Mouse (Mus musculus): ENCODE results near the gene Fuca1.

Fuca1 gene

GRCm38 (mm10) chr4:135926195-135926808, 5.8 kb downstream of the Fuca1 start:
- DNase-seq, result no peak

DNA sequence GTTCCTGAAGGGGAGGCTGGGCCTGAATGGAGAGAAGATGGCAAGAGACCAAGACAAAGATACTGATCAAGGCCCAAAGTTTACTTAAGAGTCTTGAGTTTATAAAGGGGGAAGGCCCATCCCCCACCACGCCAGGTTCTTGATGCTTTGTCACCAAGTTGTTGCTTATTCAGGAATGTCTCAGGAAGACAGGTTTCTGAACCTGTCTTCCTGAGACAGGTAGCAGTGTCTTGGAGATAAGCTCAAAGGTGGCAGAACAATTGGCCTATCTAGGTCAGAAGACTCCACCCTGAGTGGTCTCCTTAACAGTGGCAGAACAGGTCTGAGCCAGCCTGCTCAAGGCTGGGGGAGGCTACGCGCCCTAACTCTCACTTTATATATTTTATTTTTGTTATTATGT, 6.3 kb downstream of the Fuca1 start:
- no peak for DNase-seq

DNA sequence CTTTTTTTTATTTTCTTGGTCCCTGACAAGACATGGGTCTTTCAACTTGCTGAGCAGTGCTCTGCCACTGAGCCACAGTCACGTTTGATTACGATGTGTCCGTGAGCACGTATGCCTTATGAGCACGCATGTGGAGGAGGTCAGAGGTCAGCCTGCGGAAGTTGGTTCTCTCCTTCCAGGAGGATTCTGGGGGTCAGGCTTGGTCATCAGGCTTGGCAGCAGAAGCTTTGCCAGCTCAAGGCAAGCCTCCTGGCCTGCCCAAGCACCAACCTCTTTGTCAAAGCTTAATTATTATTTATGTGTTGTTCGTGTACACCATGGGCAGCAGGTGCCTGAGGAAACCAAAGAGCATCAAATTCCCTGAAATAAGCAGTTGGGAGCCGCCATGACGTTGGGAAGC, 7.8 kb downstream of the Fuca1 start:
- no peak for DNase-seq

DNA sequence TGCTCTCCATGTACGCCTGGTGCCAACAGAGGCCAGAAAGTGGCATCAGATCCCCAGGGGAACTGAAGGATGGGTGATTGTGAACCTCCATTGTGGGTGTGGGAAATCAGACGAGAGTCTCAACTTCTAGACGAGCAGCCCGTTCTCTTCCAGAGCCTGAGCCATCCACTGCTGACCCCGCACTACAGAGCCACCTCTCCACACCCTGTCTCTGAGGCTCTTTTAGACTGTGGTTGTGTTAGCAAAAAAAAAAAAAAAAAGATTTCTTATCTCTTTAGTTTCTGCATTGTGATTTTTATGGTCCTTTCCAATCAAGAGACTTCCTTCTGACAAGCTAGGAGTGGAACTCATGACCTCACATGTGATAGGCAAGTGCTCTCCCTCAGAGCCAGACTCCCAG, 8.9 kb downstream of the Fuca1 start:
- DNase-seq, result no peak

- no peak for DNase-seq
These were observed 9.3 kb downstream of the Fuca1 start for GRCm38 (mm10) chr4:135929828-135930227.

DNA sequence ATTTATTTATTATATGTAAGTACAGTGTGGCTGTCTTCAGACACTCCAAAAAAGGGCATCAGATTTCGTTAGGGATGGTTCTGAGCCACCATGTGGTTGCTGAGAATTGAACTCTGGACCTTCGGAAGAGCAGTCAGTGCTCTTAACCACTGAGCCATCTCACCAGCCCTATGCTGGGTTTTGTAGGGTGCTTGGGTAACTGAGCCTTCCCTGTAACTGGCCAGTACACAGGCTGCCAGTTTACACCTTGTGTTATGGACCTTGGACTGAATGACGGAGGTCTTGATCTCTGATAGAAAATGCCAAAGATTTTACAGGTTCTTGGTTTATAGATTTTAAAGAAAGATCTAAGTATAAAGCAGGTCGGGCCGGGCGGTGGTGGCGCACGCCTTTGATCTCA, 9.7 kb downstream of the Fuca1 start:
- no peak for DNase-seq

- peak; percentile 56 for DNase-seq
These were observed 11.3 kb downstream of the Fuca1 start for GRCm38 (mm10) chr4:135931832-135932231.

GRCm38 (mm10) chr4:135934708-135935500, 14.4 kb downstream of the Fuca1 start:
- no peak for DNase-seq

DNA sequence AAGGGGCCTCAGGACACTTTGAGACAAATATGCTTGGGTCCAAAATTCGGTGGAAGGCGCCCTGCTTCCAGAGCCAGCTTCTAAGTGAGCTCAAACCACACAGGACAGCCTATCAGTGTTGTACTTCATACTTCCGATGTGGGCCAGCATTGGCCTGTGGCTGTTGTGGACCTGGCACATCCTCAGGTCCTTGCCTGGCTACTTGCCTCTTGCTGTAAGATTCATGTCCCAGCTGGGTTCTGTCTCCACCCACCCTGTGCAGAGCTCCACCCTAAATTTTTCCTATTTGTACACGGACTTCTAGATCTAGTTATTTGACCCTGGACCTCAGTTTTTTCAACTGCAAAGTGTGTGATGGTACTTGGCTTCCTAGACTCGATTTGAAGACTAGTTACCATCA, 15.0 kb downstream of the Fuca1 start:
- no peak for DNase-seq

- no peak for DNase-seq
These were observed 18.3 kb downstream of the Fuca1 start for GRCm38 (mm10) chr4:135938858-135939257.

DNA sequence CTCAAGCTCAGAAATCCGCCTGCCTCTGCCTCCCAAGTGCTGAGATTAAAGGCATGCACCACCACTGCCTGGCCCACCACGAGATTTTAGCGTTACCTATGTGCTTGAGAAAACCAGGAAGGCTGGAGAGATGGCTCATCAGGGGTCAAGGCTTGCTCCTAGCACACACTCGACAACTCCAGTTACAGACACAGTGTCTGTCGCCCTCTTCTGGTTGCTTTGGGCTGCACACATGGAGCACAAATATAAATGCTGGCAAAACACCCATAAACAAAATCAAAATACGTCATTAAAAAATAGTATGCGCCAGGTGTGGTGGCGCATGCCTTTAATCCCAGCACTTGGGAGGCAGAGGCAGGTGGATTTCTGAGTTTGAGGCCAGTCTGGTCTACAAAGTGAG, 20.5 kb downstream of the Fuca1 start:
- peak; percentile 26 for DNase-seq

DNA sequence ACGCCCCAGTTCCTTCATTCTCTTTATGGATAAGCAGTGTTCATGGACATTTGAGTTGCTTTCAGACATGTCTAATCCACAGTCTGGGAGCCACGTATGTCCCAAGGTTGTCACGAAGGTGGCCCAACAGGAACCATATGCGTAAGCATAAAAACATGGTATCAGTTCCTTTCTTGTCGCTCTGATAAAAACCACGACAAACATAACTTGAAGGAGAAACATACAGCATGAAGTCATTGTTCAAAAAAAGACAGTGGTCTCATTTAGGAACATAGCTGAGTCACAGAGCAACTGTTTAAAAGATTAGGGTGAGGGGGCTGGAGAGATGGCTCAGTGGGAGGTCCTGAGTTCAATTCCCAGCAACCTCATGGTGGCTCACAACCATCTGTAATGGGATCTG, 21.7 kb downstream of the Fuca1 start:
- no peak for DNase-seq

DNA sequence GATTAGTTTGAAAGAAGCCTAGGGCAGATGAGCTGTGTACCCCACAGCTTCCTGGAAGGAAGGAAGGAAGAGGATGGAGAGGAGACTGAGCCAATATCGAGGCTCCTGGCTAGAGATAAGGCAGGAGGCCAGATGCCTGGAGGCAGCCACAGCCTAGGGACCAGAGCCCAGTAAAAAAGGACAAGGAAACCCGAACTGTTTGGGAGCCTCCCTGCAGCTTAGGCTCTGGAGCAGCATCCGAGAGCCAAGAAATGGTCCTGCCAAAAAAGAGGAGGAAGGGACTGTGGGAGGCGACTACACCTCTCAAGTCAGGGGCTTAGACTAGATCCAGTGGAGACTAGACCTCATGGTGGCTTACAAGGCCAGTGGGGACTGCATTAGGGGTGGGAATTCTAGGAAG, 22.9 kb downstream of the Fuca1 start:
- no peak for DNase-seq

- DNase-seq, result no peak
These were observed 25.2 kb downstream of the Fuca1 start for GRCm38 (mm10) chr4:135945706-135946105.

GRCm38 (mm10) chr4:135946278-135946658, 25.7 kb downstream of the Fuca1 start, which contains the start of gene Hmgcl:
TSS of gene Hmgcl (plus strand) at chr4:135946448.
- peak; percentile 96 for DNase-seq

GRCm38 (mm10) chr4:135946659-135947301, 26.2 kb downstream of the Fuca1 start:
- DNase-seq, result no peak

GRCm38 (mm10) chr4:135948142-135948541, 27.6 kb downstream of the Fuca1 start:
- DNase-seq, result no peak

DNA sequence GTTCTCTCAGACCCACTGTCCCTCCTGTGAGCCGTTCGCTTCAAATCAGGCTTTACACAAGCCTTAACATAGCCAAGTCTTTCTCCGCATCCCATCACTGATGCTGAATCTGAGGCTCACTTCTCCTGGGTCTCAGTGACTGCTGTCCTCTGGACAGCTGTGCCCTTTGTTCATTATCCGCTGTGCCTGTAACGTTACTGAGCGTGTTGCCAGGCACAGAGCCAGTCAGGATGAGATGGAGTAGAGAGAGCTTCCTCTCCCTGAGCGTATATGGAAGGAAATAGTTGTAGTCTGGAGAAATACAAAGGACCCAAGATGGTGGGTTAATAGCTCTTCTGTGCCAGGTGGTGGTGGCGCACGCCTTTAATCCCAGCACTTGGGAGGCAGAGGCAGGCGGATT, 28.9 kb downstream of the Fuca1 start:
- no peak for DNase-seq

DNA sequence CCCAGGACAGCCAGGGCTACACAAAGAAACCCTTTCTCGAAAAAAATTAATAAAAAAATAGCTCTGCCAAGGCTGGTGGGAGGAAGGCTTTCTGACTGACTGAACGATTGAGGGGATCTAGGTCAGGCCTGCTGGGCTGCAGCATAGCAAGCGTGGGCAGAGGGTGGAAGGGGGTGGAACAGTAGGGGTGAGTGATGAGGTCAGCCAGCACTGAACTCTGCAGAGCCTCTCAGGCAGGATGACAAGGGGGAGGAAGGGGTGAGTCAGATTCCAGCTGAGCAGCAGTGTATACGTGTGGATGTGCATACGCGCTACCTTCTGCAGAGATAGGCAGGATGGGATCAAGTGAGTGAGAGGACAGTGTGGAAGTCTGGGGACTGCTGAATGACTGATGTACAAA, 29.4 kb downstream of the Fuca1 start:
- no peak for DNase-seq

- no peak for DNase-seq
These were observed 29.8 kb downstream of the Fuca1 start for GRCm38 (mm10) chr4:135950365-135950764.

DNA sequence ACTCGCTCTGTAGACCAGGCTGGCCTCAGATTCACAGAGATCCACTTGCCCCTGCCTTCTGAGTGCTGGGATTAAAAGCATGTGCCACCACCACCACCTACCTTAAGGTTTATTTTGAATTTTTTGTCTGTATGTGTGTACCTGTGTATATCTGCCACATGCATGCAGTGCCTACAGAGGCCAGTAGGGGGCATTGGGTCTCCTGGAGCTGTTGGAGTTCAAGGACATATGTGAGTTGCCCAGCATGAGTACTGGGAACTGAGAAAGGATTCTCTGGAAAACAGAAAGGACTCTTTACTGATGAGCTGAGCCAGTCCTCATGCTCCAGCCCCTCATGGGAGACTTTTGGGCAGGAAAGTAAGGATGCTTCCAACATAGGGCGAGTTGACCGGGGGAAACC, 31.0 kb downstream of the Fuca1 start:
- no peak for DNase-seq

GRCm38 (mm10) chr4:135953179-135953578, 32.6 kb downstream of the Fuca1 start:
- DNase-seq, result no peak

DNA sequence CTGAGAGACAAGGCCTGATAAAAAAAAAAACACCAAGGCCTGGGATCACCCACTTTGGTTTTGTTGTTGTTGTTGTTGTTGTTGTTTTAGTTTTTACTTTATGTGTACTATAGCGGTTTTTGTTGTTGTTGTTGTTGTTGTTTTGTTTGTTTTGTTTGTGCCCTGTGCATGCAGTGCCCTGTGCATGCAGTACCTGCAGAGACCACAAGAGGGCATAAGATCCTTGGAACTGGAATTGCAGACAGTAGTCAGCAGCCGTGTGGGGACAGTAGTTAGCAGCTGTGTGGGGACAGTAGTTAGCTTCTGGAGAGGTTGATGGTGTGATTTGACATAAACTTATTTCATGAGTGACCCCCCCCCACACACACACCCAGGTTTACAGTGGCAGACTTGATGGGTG, 33.7 kb downstream of the Fuca1 start:
- DNase-seq, result peak; percentile 79

- DNase-seq, result no peak
These were observed 35.4 kb downstream of the Fuca1 start for GRCm38 (mm10) chr4:135955886-135956285.

Data from thymus, postnatal 14 days (tissue).